Mouse (Mus musculus) midbrain, embryonic 16.5 days (tissue): ENCODE measurements around the gene Plod1. TPM values are rescaled to one million over a fixed set of nuclear protein-coding genes. Genes with fewer than 3 reads are reported as not detected.
A peak's percentile ranks its signal among the peaks of the same experiment; 100 is the strongest.

Experiments used
- ATAC-seq: fragments of 200-750 bp; cut with Nextera tagmentation; 2 replicates; pipeline ENCODE4 v1.8.0; 2017; ENCODE audit warnings: moderate TSS enrichment
- H3K27ac ChIP-seq: fragments of 300-500 bp; sonication (generic); 2 replicates; pipeline ENCODE4 v1.5.1; 2014; ENCODE audit warnings: mild to moderate bottlenecking, low read length, mixed read lengths
- H3K27me3 ChIP-seq: fragments of 300-500 bp; sonication (generic); 2 replicates; pipeline ENCODE4 v1.6.1; 2014; ENCODE audit warnings: low read depth, low read length, mixed read lengths; ENCODE audit not compliant: control insufficient read depth, insufficient read depth
- H3K36me3 ChIP-seq: fragments of 300-500 bp; sonication (generic); 2 replicates; pipeline ENCODE4 v1.6.1; 2014; ENCODE audit warnings: mild to moderate bottlenecking, low read length, moderate library complexity, mixed read lengths; ENCODE audit not compliant: control insufficient read depth, insufficient read depth
- H3K4me1 ChIP-seq: fragments of 300-500 bp; sonication (generic); 2 replicates; pipeline ENCODE4 v1.6.1; 2014; ENCODE audit warnings: mild to moderate bottlenecking, low read length, mixed read lengths; ENCODE audit not compliant: control insufficient read depth, insufficient read depth
- H3K4me2 ChIP-seq: fragments of 300-500 bp; sonication (generic); 2 replicates; pipeline ENCODE4 v1.6.1; 2014; ENCODE audit warnings: mild to moderate bottlenecking, low read length, mixed read lengths
- H3K4me3 ChIP-seq: fragments of 300-500 bp; sonication (generic); 2 replicates; pipeline ENCODE4 v1.5.1; 2014; ENCODE audit warnings: low read depth, mild to moderate bottlenecking, low read length, moderate library complexity, mixed read lengths
- H3K9ac ChIP-seq: fragments of 300-500 bp; sonication (generic); 2 replicates; pipeline ENCODE4 v1.6.1; 2014; ENCODE audit warnings: low read depth, low read length, mixed read lengths
- H3K9me3 ChIP-seq: fragments of 300-500 bp; sonication (generic); replicated peaks from 2 replicates; pipeline ENCODE4 v1.6.1; 2014; ENCODE audit warnings: mild to moderate bottlenecking, low read length, mixed read lengths; ENCODE audit not compliant: control insufficient read depth, poor library complexity, severe bottlenecking
- WGBS: fragments of 180-500 bp; shearing (Covaris S2); extraction: QIAGEN DNeasy Blood & Tissue Kit; methylation state at CpG from one replicate; pipeline ENCODE4 v1.1.7; 2014; 5-methylcytosine and 5-hydroxymethylcytosine counted together
- polyA plus RNA-seq: library from polyadenylated mRNA; unstranded; fragments of >200 nt; fragmentation: Nextera tagmentation; extraction: Ambion mirVana; gene quantifications from 2 replicates; pipeline ENCODE4 v1.2.1, GENCODE M21; 2015

The Plod1 gene
- polyA plus RNA-seq, 1 experiment from 2014 or later: 20.8 TPM

DNA sequence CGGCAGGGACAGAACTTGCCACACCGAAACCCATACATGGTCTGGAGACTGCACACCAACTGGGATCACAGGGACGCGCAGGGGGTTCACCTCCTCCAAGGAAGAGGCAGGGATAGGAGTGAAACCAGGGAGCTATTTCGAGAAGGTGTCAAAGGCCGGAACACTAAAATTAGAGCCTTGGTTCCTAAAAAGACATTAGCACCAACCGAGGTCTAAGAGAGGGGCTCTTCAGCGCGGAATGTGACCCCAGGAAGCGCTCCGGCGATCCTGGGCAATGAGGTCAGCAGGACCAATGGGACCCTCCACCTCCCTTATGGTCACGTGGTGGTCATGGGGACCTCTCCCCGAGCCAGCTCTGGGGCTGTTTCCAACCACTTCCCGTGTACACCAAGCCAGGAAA is 27.1 kb upstream of the Plod1 start:
- no peak for ATAC-seq
- Histone ChIP-seq H3K27me3 (no peaks in the 10 kb centered on the region), H3K9me3 (no peaks in the 10 kb centered on the region), H3K4me2 (no peak overlapping the region), H3K4me3 (no peak overlapping the region), H3K4me1 (no peaks in the 10 kb centered on the region), H3K9ac (no peak overlapping the region), H3K36me3 (no peaks in the 10 kb centered on the region), H3K27ac (no peak overlapping the region)
- WGBS: 88% methylated on average over 15 of the region's 15 CpGs

DNA sequence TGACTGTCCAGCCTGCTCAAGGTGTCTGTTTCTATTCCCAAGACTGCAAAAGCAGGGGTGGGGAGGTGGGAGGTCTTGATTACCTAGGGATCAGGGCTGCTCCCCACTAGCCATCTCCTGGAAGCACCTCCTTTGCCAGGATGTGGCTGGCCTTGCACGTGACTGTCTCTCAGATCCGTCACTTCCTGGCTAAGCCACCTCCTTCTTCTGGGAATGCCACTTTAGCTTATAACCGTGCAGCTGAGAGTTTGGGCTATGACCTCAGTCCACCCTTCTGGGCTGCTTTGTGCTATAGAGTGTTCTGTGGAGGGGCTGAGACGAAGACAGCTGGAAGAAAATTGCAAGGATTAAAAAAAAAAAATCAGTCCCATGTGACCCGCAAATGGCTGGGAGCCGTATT is 26.2 kb upstream of the Plod1 start:
- ATAC-seq: no peak
- Histone ChIP-seq H3K9me3 (no peaks in the 10 kb centered on the region), H3K4me2 (no peak overlapping the region), H3K36me3 (no peaks in the 10 kb centered on the region), H3K4me3 (no peak overlapping the region), H3K27me3 (no peaks in the 10 kb centered on the region), H3K9ac (no peak overlapping the region), H3K27ac (no peak overlapping the region), H3K4me1 (no peaks in the 10 kb centered on the region)
- 44% methylated on average over 6 of the region's 6 CpGs for WGBS

DNA sequence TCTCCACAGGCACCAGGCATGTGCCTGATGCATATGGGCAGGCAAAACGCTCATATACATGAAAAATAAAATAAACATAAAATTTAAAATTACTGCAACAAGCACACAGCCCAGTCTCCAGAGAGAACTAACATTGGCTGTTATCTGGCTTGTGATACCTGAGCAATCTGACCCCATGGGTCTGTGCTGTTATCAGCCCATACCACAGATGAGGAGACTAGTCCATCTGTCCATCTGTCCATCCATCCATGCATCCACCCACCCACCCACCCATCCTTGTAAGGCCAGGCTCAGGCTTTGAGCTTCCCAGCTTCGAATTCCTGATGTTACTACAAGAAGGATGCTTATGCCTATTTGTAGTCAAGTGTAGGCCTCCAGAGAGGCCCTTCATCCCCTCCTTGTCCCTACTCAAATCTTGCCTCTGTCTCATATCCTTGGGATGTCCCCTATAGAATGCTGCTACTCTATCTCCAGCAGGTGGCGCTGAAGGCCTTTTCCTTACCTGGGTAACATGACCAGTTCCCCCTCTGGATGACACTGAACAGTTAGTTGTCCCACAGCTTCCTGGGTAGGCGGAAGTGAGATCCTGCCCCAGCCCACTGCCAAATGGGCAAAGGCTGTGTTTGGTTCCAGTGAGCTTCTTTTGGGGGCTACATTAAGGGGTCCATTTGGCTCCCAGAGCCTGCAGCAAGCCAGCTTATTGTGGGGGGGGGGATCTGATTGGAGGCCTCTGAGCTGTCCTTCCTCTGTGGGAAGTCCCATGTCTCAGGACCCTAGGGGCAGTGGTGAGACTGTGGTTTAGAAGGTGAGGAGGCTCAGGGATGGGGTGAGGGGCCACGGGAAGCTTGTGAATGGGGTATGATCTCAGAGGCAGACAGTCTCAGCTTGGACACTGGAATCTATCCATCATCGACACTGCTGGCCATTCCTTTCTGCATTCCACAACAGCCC is 23.6 kb upstream of the Plod1 start:
- WGBS: 37% methylated on average over 6 of the region's 6 CpGs
- H3K4me1 ChIP-seq: no peaks in the 10 kb centered on the region
- no peak overlapping the region for H3K4me2 ChIP-seq
- ATAC-seq: peak; percentile 64; the same call in 1 of the 2 replicates
- H3K9me3 ChIP-seq: no peaks in the 10 kb centered on the region
- no peaks in the 10 kb centered on the region for H3K27me3 ChIP-seq
- no peak overlapping the region for H3K4me3 ChIP-seq
- no peaks in the 10 kb centered on the region for H3K36me3 ChIP-seq
- no peak overlapping the region for H3K9ac ChIP-seq
- no peak overlapping the region for H3K27ac ChIP-seq

DNA sequence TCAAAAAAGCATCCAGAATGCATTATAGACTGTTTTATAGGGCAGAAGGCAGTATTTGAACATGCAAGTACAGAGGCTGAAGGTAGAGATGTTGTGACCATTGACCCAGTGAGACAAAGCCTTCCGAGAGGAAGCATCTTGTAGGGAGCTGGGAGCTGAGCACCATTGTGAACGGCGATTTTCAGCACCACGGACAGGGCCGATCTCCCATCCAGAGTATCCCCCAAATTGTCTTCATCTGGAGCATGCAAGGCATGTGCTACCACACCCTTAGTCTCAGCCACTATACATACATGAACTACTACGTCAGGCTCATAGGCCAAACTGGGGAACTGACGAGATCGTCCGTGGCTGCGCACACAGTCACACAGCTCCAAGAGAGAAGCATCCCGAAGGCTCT is 20.6 kb upstream of the Plod1 start:
- H3K27me3 ChIP-seq: no peaks in the 10 kb centered on the region
- no peaks in the 10 kb centered on the region for H3K9me3 ChIP-seq
- no peak overlapping the region for H3K4me3 ChIP-seq
- H3K4me1 ChIP-seq: no peaks in the 10 kb centered on the region
- H3K27ac ChIP-seq: no peak overlapping the region
- H3K36me3 ChIP-seq: no peaks in the 10 kb centered on the region
- H3K4me2 ChIP-seq: no peak overlapping the region
- WGBS: 43% methylated on average over 11 of the region's 11 CpGs
- H3K9ac ChIP-seq: no peak overlapping the region
- ATAC-seq: no peak

DNA sequence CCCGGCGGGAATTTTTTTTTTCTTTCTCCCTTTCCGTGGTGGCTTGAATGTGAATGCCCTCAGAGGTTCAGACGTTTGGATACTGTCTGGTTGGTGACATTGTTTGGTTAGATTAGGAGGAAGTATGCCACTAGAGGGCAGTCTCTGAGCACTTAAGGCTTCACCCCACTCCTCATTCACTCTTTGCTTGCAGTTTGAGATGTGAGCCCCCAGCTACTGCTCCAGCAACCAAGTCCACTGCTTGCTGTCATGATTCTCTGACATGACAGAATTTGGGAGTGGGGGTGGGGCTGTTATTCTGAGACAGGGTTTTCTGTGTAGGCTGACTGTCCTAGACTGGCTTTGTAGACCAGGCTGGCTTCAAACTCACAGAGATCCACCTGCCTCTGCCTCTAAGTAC is 17.0 kb upstream of the Plod1 start:
- Histone ChIP-seq H3K27me3 (no peaks in the 10 kb centered on the region), H3K36me3 (peaks cover 5% of the 10 kb centered on the region; the same call in 1 of the 2 replicates), H3K27ac (no peak overlapping the region), H3K9ac (no peak overlapping the region), H3K9me3 (no peaks in the 10 kb centered on the region), H3K4me3 (no peak overlapping the region), H3K4me1 (no peaks in the 10 kb centered on the region), H3K4me2 (no peak overlapping the region)
- ATAC-seq: 0 out of 2 replicates have a peak, but pooled peaks have one; percentile 32
- 11% methylated on average over 4 of the region's 4 CpGs for WGBS

DNA sequence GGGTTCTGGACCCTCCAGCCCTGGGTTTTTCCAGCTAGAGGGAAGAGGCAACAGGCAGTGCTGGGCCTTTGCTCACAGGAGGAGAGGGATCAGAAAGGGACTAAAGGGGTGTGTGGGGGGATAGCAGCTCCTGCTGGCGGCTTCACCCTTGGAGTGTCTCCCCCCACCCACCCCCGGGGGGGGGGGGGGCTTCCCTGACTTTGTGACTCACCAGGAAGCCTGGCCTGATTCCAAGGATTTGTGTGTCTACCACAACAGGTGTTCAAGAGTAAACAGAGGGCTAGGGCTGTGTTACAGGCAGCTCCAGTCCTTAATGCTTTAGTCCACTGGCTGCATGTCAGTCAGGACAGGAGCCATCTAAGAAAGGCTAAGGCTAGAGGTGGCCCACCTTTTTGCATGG is 10.9 kb upstream of the Plod1 start:
- Histone ChIP-seq H3K27ac (no peak overlapping the region), H3K4me1 (peaks cover 8% of the 10 kb centered on the region), H3K4me2 (no peak overlapping the region), H3K9me3 (no peaks in the 10 kb centered on the region), H3K4me3 (no peak overlapping the region), H3K36me3 (peaks cover 38% of the 10 kb centered on the region), H3K9ac (no peak overlapping the region), H3K27me3 (no peaks in the 10 kb centered on the region)
- no peak for ATAC-seq
- WGBS: no CpG with 5 or more reads among the region's 2 CpGs

DNA sequence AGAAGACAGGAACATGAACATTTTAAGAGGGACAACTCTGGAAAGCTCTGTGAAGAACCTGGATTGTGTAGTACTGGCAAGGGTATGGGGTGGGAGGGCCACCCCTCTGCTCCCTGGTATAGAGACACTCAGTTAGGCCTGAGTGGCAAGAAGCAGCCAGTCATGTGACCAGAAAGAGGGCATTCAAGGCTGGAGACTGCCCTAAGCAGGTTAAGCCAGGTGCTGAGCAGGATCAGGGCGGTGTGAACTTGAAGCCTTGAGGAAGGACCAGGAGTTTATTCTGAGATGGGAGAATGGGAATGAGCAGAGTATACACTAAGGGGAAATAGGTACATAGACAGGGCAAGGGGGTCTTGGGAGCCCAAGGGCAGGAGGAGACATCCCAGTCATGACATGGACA is 6.4 kb upstream of the Plod1 start:
- Histone ChIP-seq H3K9me3 (no peaks in the 10 kb centered on the region), H3K4me1 (peaks cover 21% of the 10 kb centered on the region), H3K4me2 (no peak overlapping the region), H3K27ac (no peak overlapping the region), H3K4me3 (no peak overlapping the region), H3K9ac (no peak overlapping the region), H3K27me3 (peaks cover 2% of the 10 kb centered on the region; the same call in 1 of the 2 replicates), H3K36me3 (peaks cover 30% of the 10 kb centered on the region)
- WGBS: 96% methylated on average over 1 of the region's 1 CpGs
- no peak for ATAC-seq

DNA sequence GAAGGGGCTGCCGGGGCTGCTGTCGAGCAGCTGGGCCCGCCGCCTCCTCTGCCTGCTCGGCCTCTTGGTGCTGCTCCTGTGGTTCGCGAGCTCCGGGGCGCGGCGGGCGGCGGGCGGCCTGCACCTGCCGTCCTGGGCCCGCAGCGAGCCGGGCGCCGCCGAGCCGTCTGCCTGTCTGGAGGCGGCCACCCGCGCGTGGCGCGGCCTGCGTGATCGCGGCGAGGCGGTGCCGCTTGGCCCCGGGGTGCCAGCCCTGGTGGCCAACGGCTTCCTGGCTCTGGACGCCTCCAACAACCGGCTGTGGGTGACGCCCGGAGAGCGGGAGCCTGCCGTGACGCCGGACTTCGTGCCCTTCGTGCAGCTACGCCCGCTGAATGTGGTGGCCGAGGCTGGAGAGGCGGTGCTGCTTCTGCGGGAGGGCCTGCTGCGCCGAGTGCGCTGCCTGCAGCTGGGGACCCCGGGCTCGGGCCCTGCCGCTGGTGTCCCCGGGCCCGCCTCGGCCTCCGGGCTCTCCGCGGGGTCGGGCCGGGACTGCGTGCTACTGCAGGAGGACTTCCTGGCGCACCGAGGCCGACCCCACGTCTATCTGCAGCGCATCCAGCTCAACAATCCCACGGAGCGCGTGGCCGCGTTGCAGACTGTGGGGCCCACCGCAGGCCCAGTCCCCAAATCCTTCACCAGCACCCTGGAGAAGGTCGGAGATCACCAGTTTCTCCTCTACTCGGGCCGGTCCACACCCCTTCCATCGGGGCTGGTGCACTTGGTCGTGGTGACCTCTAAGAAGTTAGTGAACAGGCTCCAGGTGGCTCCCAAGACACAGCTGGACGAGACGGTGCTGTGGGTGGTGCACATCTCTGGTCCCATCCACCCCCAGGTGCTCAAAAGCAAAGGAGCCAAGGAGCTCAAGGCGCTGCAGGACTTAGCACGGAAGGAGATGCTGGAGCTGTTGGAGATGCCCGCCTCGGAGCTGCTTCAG is 4.8 kb upstream of the Plod1 start:
- ATAC-seq: peak; percentile 55
- H3K4me3 ChIP-seq: peak overlapping the region; percentile 78
- peak overlapping the region; percentile 82 for H3K9ac ChIP-seq
- 8% methylated on average over 83 of the region's 88 CpGs for WGBS
- peaks cover 2% of the 10 kb centered on the region; the same call in 1 of the 2 replicates for H3K27me3 ChIP-seq
- H3K4me2 ChIP-seq: peak overlapping the region; percentile 87
- peaks cover 24% of the 10 kb centered on the region for H3K36me3 ChIP-seq
- H3K27ac ChIP-seq: 0 out of 2 replicates have a peak overlapping the region, but pooled peaks have one; percentile 51
- H3K4me1 ChIP-seq: peaks cover 21% of the 10 kb centered on the region
- no peaks in the 10 kb centered on the region for H3K9me3 ChIP-seq
